Mouse (Mus musculus) lung, adult 2 months (tissue): Measurements from ENCODE around the gene Dusp13.

Experiments used
- CTCF ChIP-seq: fragments of 200-500 bp; IDR thresholded peaks from 2 replicates; pipeline ENCODE4 v1.5.1; 2011; ENCODE audit warnings: mild to moderate bottlenecking, low read length, control low read depth; ENCODE audit not compliant: insufficient read depth
- POLR2A ChIP-seq: fragments of 200-500 bp; IDR thresholded peaks from 2 replicates; pipeline ENCODE4 v1.6.1; 2011; ENCODE audit warnings: low read depth, mild to moderate bottlenecking, control low read depth, low read length, borderline replicate concordance; ENCODE audit errors: extremely low read depth

GRCm38 (mm10) chr14:21709545-21709944 lies 41.4 kb downstream of the Dusp13 start:
- TF ChIP-seq POLR2A: no peak
- no peak for TF ChIP-seq CTCF
